Mouse (Mus musculus) forebrain, embryonic 10.5 days (tissue): ENCODE results near the gene Rnf115. TPM values are rescaled to one million over a fixed set of nuclear protein-coding genes. Genes with fewer than 3 reads are reported as not detected.
"Not testable (repeated sequence)": the region's sequence is repeated elsewhere in the genome, so short reads cannot be mapped to it uniquely, and the experiment has no call there.

ENCODE experiments used
- DNase-seq: peaks from one replicate; pipeline ENCODE4 v3.0.0-alpha.2; 2017; ENCODE audit warnings: low spot score; ENCODE audit errors: extremely low spot score
- H3K27ac ChIP-seq: fragments of 300-500 bp; sonication (generic); 2 replicates; pipeline ENCODE4 v1.5.1; 2016; ENCODE audit warnings: mild to moderate bottlenecking
- H3K27me3 ChIP-seq: fragments of 300-500 bp; sonication (generic); 2 replicates; pipeline ENCODE4 v1.6.1; 2016; ENCODE audit warnings: mild to moderate bottlenecking; ENCODE audit not compliant: poor library complexity, severe bottlenecking
- H3K36me3 ChIP-seq: fragments of 300-500 bp; sonication (generic); replicated peaks from 2 replicates; pipeline ENCODE4 v1.6.1; 2016; ENCODE audit warnings: mild to moderate bottlenecking, moderate library complexity
- H3K4me1 ChIP-seq: fragments of 300-500 bp; sonication (generic); 2 replicates; pipeline ENCODE4 v1.6.1; 2016
- H3K4me3 ChIP-seq: fragments of 300-500 bp; sonication (generic); 2 replicates; pipeline ENCODE4 v1.5.1; 2016; ENCODE audit warnings: mild to moderate bottlenecking, moderate library complexity
- H3K9me3 ChIP-seq: fragments of 300-500 bp; sonication (generic); 2 replicates; pipeline ENCODE4 v1.6.1; 2016; ENCODE audit warnings: mild to moderate bottlenecking, moderate library complexity
- WGBS: fragments of 180-500 bp; shearing (Covaris S2); methylation state at CpG from one replicate; pipeline ENCODE4 v1.1.7; 2016; 5-methylcytosine and 5-hydroxymethylcytosine counted together
- polyA plus RNA-seq: library from polyadenylated mRNA; unstranded; fragments of >200 nt; fragmentation: Nextera tagmentation; extraction: Ambion mirVana; gene quantifications from 2 replicates; pipeline ENCODE4 v1.2.1, GENCODE M21; 2016

Gene Rnf115
- polyA plus RNA-seq, 1 experiment from 2014 or later = 70.5 TPM

DNA sequence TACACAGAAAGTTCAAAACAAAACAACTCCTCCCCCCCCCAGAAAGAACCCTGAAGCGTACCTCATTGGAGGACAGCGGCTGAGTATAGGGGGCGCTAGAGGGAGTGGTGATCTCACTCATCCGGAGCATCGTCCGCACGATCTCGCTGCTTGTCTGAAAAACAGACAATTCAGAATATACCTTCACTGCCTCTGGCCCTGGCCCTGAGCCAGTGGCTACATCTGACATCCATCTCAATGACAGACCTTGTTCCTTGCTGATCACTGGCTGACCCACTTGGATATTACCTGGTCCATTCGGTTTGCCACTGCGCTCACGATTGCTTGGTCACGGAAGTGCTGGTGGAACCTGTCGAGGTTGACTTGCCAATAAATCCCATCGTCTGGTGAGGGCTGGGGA is 8.3 kb upstream of the Rnf115 start:
- Histone ChIP-seq H3K4me3 (no peak overlapping the region), H3K36me3 (peaks cover 90% of the 10 kb centered on the region), H3K9me3 (no peaks in the 10 kb centered on the region), H3K4me1 (peaks cover 11% of the 10 kb centered on the region), H3K27me3 (no peaks in the 10 kb centered on the region), H3K27ac (no peak overlapping the region)
- 38% methylated on average over 14 of the region's 14 CpGs for WGBS
- no peak for DNase-seq

GRCm38 (mm10) chr3:96727828-96728633 is 567 bp downstream of the Rnf115 start:
- WGBS = under 1% methylated on average over 42 of the region's 42 CpGs
- Histone ChIP-seq H3K4me1 (peaks cover 36% of the 10 kb centered on the region), H3K9me3 (no peaks in the 10 kb centered on the region), H3K36me3 (peaks cover 26% of the 10 kb centered on the region), H3K4me3 (peak overlapping the region; percentile 72), H3K27ac (peak overlapping the region; percentile 94), H3K27me3 (no peaks in the 10 kb centered on the region)
- no peak for DNase-seq

GRCm38 (mm10) chr3:96728634-96729402 is 1.4 kb downstream of the Rnf115 start:
- no peak for DNase-seq
- 59% methylated on average over 7 of the region's 7 CpGs for whole genome bisulfite sequencing
- Histone ChIP-seq H3K27me3 (no peaks in the 10 kb centered on the region), H3K9me3 (no peaks in the 10 kb centered on the region), H3K27ac (peak overlapping the region; percentile 94; the same call in 1 of the 2 replicates), H3K36me3 (peaks cover 18% of the 10 kb centered on the region), H3K4me1 (peaks cover 36% of the 10 kb centered on the region), H3K4me3 (peak overlapping the region; percentile 72)

GRCm38 (mm10) chr3:96729403-96729784 is 1.9 kb downstream of the Rnf115 start:
- Histone ChIP-seq H3K4me3 (peak overlapping the region; percentile 72; the same call in 1 of the 2 replicates), H3K27me3 (no peaks in the 10 kb centered on the region), H3K9me3 (no peaks in the 10 kb centered on the region), H3K36me3 (peaks cover 14% of the 10 kb centered on the region), H3K4me1 (peaks cover 36% of the 10 kb centered on the region), H3K27ac (no peak overlapping the region)
- WGBS = 69% methylated on average over 3 of the region's 3 CpGs
- DNase-seq = no peak

- Histone ChIP-seq H3K4me1 (peaks cover 36% of the 10 kb centered on the region), H3K27me3 (no peaks in the 10 kb centered on the region), H3K9me3 (no peaks in the 10 kb centered on the region), H3K27ac (no peak overlapping the region), H3K36me3 (peaks cover 4% of the 10 kb centered on the region; the same call in 1 of the 2 replicates), H3K4me3 (0 out of 2 replicates have a peak overlapping the region, but pooled peaks have one; percentile 8)
- no peak for DNase-seq
- WGBS = 82% methylated on average over 5 of the region's 5 CpGs
These were observed 3.3 kb downstream of the Rnf115 start for GRCm38 (mm10) chr3:96730785-96731184.

- no peak for DNase-seq
- no peaks in the 10 kb centered on the region for H3K27me3 ChIP-seq
- peaks cover 25% of the 10 kb centered on the region for H3K4me1 ChIP-seq
- WGBS = 95% methylated on average over 1 of the region's 1 CpGs
- no peak overlapping the region for H3K27ac ChIP-seq
- H3K36me3 ChIP-seq = peaks cover 4% of the 10 kb centered on the region; the same call in 1 of the 2 replicates
- H3K9me3 ChIP-seq = no peaks in the 10 kb centered on the region
- H3K4me3 ChIP-seq = no peak overlapping the region
These were observed 6.5 kb downstream of the Rnf115 start for GRCm38 (mm10) chr3:96733984-96734383.

DNA sequence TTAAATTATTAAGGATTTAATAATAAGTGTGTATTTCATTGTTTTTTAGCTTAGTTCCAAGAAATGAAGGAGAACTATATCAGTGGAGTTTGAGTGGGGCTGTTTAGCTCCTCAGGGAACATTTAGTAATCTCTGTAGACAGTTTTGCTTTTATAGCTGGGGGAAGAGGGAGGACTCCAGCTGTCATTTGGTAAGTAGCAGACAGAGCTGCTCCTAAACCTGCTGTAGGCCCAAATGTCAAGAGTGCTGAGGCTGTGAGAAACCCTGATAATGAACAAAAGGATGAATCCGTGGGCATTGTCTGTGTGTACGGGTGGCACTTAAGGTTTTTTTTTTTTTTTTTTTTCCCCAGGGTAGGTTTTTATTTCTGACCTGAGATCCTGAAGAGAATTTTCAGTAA is 7.7 kb downstream of the Rnf115 start:
- Histone ChIP-seq H3K36me3 (peaks cover 4% of the 10 kb centered on the region; the same call in 1 of the 2 replicates), H3K4me1 (peaks cover 16% of the 10 kb centered on the region)
- WGBS = 92% methylated on average over 2 of the region's 2 CpGs

DNA sequence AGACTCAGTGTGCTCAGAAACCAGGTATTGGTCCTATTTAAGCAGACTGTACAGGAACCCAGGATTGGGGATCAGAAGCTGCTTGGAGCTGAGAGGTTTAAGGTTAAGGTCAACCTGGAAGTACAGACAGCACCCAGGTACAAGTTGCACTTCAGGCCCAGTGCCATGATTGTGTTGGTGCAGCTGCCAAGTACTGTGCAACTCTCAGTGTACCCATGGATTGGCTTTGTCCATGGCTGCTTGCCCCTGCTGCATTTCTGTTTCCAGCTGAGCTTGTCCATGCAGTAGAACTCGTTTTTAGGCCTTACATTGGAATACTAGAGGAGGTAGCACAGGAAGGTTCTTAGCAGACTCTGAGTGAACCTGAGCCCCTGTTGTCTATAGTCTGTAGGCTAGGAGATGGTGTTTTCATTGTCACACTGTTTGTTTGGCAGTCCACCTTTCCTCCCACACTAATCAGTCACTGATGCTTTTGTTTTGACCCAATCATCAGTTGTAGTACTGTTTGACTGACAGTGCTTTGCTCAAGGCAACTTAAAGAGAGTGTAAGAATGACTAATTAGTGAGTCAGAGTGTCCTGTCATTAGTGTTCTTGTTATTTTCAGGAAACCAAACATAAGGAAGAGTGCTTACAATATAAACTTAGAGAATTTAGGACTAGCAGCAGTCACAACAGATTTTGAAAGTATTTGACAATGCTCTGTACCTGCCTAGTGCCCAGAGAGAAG is 9.7 kb downstream of the Rnf115 start:
- Histone ChIP-seq H3K36me3 (peaks cover 4% of the 10 kb centered on the region; the same call in 1 of the 2 replicates), H3K9me3 (no peaks in the 10 kb centered on the region), H3K27me3 (no peaks in the 10 kb centered on the region), H3K27ac (no peak overlapping the region), H3K4me1 (peaks cover 5% of the 10 kb centered on the region), H3K4me3 (no peak overlapping the region)
- 65% methylated on average over 1 of the region's 1 CpGs for WGBS
- no peak for DNase-seq

More for the DNA sequence above, 7.7 kb downstream of the Rnf115 start:
- Histone ChIP-seq H3K4me3 (no peak overlapping the region), H3K9me3 (no peaks in the 10 kb centered on the region), H3K27me3 (no peaks in the 10 kb centered on the region), H3K27ac (no peak overlapping the region)
- no peak for DNase-seq

DNA sequence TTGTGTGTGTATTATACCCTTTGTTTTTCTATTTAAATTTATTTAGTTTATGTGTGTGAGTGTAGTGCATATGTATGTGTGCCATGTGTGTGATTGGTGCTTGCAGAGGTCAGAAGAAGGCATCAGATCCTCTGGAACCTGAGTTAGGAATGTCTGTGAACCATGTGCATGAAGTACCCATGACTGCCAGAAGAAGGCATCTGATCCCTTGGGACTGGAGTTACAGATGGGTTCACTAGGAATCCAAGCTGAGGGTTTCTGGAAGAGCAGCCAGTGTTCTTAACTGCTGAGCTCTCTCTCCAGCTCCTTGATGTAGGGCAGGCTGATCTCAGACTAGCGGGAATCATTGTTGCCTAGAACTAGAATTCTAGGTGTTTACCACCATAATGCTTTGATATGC is 10.5 kb downstream of the Rnf115 start:
- H3K4me3 ChIP-seq = no peak overlapping the region
- no peak for DNase-seq
- H3K27ac ChIP-seq = no peak overlapping the region
- H3K27me3 ChIP-seq = no peaks in the 10 kb centered on the region
- WGBS = 86% methylated on average over 1 of the region's 1 CpGs
- H3K4me1 ChIP-seq = peaks cover 5% of the 10 kb centered on the region
- no peaks in the 10 kb centered on the region for H3K9me3 ChIP-seq
- H3K36me3 ChIP-seq = no peaks in the 10 kb centered on the region

- not testable (repeated sequence) for H3K9me3 ChIP-seq, H3K27me3 ChIP-seq, DNase-seq, H3K36me3 ChIP-seq, H3K4me3 ChIP-seq, H3K4me1 ChIP-seq, H3K27ac ChIP-seq
These were observed 12.8 kb downstream of the Rnf115 start for GRCm38 (mm10) chr3:96740279-96740678.

GRCm38 (mm10) chr3:96744348-96744747 is 16.9 kb downstream of the Rnf115 start:
- WGBS = 93% methylated on average over 3 of the region's 3 CpGs
- no peaks in the 10 kb centered on the region for H3K9me3 ChIP-seq
- H3K36me3 ChIP-seq = peaks cover 3% of the 10 kb centered on the region; the same call in 1 of the 2 replicates
- H3K27me3 ChIP-seq = no peaks in the 10 kb centered on the region
- no peak overlapping the region for H3K4me3 ChIP-seq
- no peaks in the 10 kb centered on the region for H3K4me1 ChIP-seq
- H3K27ac ChIP-seq = no peak overlapping the region
- no peak for DNase-seq

GRCm38 (mm10) chr3:96746829-96747228 is 19.4 kb downstream of the Rnf115 start:
- Histone ChIP-seq H3K4me1 (no peaks in the 10 kb centered on the region), H3K9me3 (no peaks in the 10 kb centered on the region), H3K27me3 (no peaks in the 10 kb centered on the region), H3K36me3 (peaks cover 3% of the 10 kb centered on the region; the same call in 1 of the 2 replicates), H3K4me3 (no peak overlapping the region), H3K27ac (no peak overlapping the region)
- DNase-seq = no peak
- 80% methylated on average over 1 of the region's 1 CpGs for WGBS
